Mouse (Mus musculus) stomach, embryonic 15.5 days (tissue): ENCODE measurements around the gene Thap3. TPM values are rescaled to one million over a fixed set of nuclear protein-coding genes. Genes with fewer than 3 reads are reported as not detected.

ENCODE experiments used
- ATAC-seq: fragments of 200-750 bp; cut with Nextera tagmentation; 2 replicates; pipeline ENCODE4 v1.8.0; 2017; ENCODE audit warnings: low read depth, moderate number of reproducible peaks, moderate TSS enrichment; ENCODE audit not compliant: insufficient read depth, low FRiP score
- H3K27ac ChIP-seq: fragments of 300-500 bp; sonication (generic); 2 replicates; pipeline ENCODE4 v1.5.1; 2015; ENCODE audit warnings: mild to moderate bottlenecking, inconsistent platforms
- H3K27me3 ChIP-seq: fragments of 300-500 bp; sonication (generic); replicated peaks from 2 replicates; pipeline ENCODE4 v1.6.1; 2015; ENCODE audit warnings: inconsistent platforms
- H3K36me3 ChIP-seq: fragments of 300-500 bp; sonication (generic); 2 replicates; pipeline ENCODE4 v1.6.1; 2015; ENCODE audit warnings: inconsistent platforms
- H3K4me1 ChIP-seq: fragments of 300-500 bp; sonication (generic); 2 replicates; pipeline ENCODE4 v1.6.1; 2015; ENCODE audit warnings: inconsistent platforms
- H3K4me2 ChIP-seq: fragments of 300-500 bp; sonication (generic); 2 replicates; pipeline ENCODE4 v1.6.1; 2015; ENCODE audit warnings: mild to moderate bottlenecking, inconsistent platforms
- H3K4me3 ChIP-seq: fragments of 300-500 bp; sonication (generic); replicated peaks from 2 replicates; pipeline ENCODE4 v1.5.1; 2015; ENCODE audit warnings: inconsistent platforms
- H3K9ac ChIP-seq: fragments of 300-500 bp; sonication (generic); 2 replicates; pipeline ENCODE4 v1.6.1; 2015; ENCODE audit warnings: inconsistent platforms
- H3K9me3 ChIP-seq: fragments of 300-500 bp; sonication (generic); 2 replicates; pipeline ENCODE4 v1.6.1; 2016; ENCODE audit warnings: inconsistent platforms
- WGBS: fragments of 180-500 bp; shearing (Covaris S2); methylation state at CpG from one replicate; pipeline ENCODE4 v1.1.7; 2015; 5-methylcytosine and 5-hydroxymethylcytosine counted together
- polyA plus RNA-seq: library from polyadenylated mRNA; unstranded; fragments of >200 nt; fragmentation: Nextera tagmentation; extraction: Ambion mirVana; gene quantifications from 2 replicates; pipeline ENCODE4 v1.2.1, GENCODE M21; 2015

The Thap3 gene
- polyA plus RNA-seq, 1 experiment from 2014 or later: 39.7 TPM

- Histone ChIP-seq H3K36me3 (peaks cover 19% of the 10 kb centered on the region; the same call in 1 of the 2 replicates), H3K27ac (no peak overlapping the region), H3K9ac (no peak overlapping the region), H3K4me2 (no peak overlapping the region), H3K27me3 (no peaks in the 10 kb centered on the region), H3K4me1 (0 out of 2 replicates have a peak, but pooled peaks cover 8% of the 10 kb centered on the region), H3K4me3 (no peak overlapping the region), H3K9me3 (no peaks in the 10 kb centered on the region)
- no peak for ATAC-seq
- WGBS: 75% methylated on average over 8 of the region's 8 CpGs
These were observed 8.1 kb downstream of the Thap3 start for GRCm38 (mm10) chr4:151980699-151981098.

DNA sequence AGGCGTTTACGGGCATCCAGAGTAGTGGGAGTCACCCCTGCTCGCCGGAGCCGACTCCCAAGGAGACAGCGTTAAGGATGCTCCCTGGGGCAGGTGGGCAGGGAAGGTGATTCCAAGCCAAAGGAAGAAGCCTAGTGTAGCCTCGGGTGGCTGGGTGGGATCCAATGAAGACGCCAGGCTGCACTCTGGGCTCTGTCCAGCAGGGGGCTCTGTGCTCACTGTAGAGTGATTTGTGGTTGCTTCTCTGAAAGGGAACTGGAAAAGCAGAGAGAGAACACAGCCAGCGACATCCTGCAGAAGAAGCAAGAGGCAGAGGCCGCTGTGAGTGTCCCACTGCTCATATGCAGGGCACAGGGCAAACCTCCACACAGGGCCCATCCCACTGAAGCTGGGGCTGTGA is 11.0 kb downstream of the Thap3 start:
- no peaks in the 10 kb centered on the region for H3K4me1 ChIP-seq
- peaks cover 38% of the 10 kb centered on the region for H3K36me3 ChIP-seq
- H3K9me3 ChIP-seq: no peaks in the 10 kb centered on the region
- no peaks in the 10 kb centered on the region for H3K27me3 ChIP-seq
- no peak overlapping the region for H3K9ac ChIP-seq
- no peak overlapping the region for H3K4me3 ChIP-seq
- H3K4me2 ChIP-seq: no peak overlapping the region
- WGBS: 40% methylated on average over 10 of the region's 10 CpGs
- no peak overlapping the region for H3K27ac ChIP-seq
- ATAC-seq: no peak

GRCm38 (mm10) chr4:151975441-151975840 is 13.4 kb downstream of the Thap3 start:
- no peaks in the 10 kb centered on the region for H3K27me3 ChIP-seq
- no peaks in the 10 kb centered on the region for H3K9me3 ChIP-seq
- H3K4me3 ChIP-seq: no peak overlapping the region
- H3K4me2 ChIP-seq: no peak overlapping the region
- no peak overlapping the region for H3K9ac ChIP-seq
- 89% methylated on average over 3 of the region's 3 CpGs for WGBS
- no peaks in the 10 kb centered on the region for H3K4me1 ChIP-seq
- H3K36me3 ChIP-seq: peaks cover 35% of the 10 kb centered on the region
- ATAC-seq: no peak
- no peak overlapping the region for H3K27ac ChIP-seq

DNA sequence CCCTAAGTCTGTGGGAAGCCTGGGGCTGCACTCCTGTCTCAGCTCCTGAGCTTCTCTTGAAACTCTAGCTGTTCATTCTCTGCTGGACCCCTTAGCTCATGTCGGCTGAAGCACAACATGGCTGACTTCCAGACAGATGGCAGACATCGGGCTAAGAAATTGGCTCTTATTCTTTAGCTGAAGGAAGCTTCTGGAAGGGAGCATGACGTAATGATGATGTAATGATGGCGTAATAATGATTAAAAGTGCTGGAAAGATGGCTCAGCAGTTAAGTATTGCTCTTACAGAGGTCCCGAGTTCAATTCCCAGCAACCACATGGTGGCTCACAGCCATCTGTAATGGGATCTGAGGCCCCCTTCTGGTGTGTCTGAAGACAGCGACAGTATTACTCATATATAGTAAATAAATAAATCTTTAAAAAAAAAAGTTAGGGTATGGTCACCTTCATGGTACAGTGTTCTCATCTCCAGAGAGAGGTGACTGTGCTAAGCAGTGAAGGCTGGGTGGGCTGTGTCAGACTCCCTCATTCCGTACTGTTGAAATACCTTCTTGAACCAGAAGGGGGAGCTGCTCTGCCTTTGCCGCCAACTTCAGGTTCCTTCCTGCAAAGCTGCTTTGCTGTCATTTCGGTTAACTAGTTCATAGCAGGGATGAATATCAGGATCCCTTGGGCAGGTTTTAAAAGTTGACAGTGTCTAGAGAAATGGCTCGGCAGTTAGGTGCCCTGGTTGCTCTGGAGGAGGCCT is 16.4 kb downstream of the Thap3 start:
- Histone ChIP-seq H3K27ac (no peak overlapping the region), H3K4me1 (no peaks in the 10 kb centered on the region), H3K4me2 (no peak overlapping the region), H3K9ac (no peak overlapping the region), H3K4me3 (no peak overlapping the region), H3K9me3 (no peaks in the 10 kb centered on the region), H3K27me3 (no peaks in the 10 kb centered on the region), H3K36me3 (peaks cover 44% of the 10 kb centered on the region)
- ATAC-seq: no peak
- 59% methylated on average over 10 of the region's 10 CpGs for WGBS

DNA sequence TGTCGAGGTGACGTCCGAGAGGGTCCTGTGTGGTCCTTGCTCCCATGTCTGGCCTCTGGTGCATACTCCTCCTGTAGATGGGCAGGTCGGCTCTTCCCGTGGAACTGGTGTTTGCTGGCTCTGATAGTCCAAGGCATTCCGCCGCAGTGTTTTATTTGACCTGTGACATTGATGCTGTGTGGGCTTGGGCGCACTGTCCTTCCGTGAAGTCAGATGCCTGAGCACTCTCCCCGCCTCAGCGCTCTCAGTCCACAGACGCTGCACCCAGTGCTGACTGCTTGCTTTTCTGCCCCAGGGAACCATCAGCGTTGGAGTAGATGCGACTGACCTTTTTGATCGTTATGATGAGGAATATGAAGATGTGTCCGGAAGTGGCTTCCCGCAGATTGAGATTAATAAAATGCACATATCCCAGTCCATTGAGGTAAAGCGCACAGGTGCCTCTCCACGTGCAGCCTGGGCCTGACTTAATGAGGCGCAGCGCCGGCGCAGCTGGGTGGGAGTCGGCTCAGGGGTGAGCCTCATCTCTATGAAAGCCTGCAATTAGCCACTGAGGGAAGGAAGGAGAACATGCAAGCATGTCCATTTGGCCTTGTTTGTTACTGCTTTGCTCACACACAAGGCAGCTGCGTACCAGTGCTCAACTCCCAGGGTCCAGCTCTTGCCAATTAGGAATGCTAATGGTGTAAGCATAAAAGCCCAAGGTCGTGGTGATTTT is 20.4 kb downstream of the Thap3 start:
- ATAC-seq: no peak
- no peak overlapping the region for H3K4me2 ChIP-seq
- H3K27ac ChIP-seq: no peak overlapping the region
- WGBS: 92% methylated on average over 26 of the region's 26 CpGs
- no peak overlapping the region for H3K4me3 ChIP-seq
- H3K9ac ChIP-seq: no peak overlapping the region
- no peaks in the 10 kb centered on the region for H3K4me1 ChIP-seq
- no peaks in the 10 kb centered on the region for H3K27me3 ChIP-seq
- H3K36me3 ChIP-seq: peaks cover 31% of the 10 kb centered on the region
- no peaks in the 10 kb centered on the region for H3K9me3 ChIP-seq

- no peak for ATAC-seq
- no peak overlapping the region for H3K9ac ChIP-seq
- H3K27ac ChIP-seq: no peak overlapping the region
- no peaks in the 10 kb centered on the region for H3K9me3 ChIP-seq
- peaks cover 30% of the 10 kb centered on the region for H3K36me3 ChIP-seq
- 0 out of 2 replicates have a peak, but pooled peaks cover 7% of the 10 kb centered on the region for H3K4me1 ChIP-seq
- H3K4me3 ChIP-seq: no peak overlapping the region
- H3K4me2 ChIP-seq: no peak overlapping the region
- no peaks in the 10 kb centered on the region for H3K27me3 ChIP-seq
- WGBS: 75% methylated on average over 3 of the region's 3 CpGs
These were observed 26.0 kb downstream of the Thap3 start for GRCm38 (mm10) chr4:151962817-151963216.

DNA sequence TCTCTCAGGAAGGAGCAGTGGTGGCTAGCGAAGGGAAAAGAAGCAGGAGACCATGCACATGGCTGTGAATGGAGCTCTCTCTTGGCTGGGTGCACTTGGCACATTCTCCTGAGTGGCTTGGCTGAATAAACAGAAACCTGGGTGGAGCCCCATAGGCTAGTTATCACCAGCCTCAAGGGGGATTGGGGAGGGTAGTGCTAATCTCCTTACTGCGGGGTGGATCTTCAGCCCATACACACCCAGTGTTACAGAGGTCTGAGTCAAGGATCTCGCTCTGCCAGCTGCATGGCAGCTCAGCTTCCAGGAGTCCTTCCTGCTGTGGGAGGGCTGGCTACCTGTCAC is 28.3 kb downstream of the Thap3 start:
- 0 out of 2 replicates have a peak, but pooled peaks cover 7% of the 10 kb centered on the region for H3K4me1 ChIP-seq
- 61% methylated on average over 3 of the region's 3 CpGs for WGBS
- H3K9ac ChIP-seq: no peak overlapping the region
- no peak overlapping the region for H3K4me2 ChIP-seq
- peak; percentile 95 for ATAC-seq
- H3K27me3 ChIP-seq: no peaks in the 10 kb centered on the region
- H3K4me3 ChIP-seq: no peak overlapping the region
- no peaks in the 10 kb centered on the region for H3K9me3 ChIP-seq
- H3K27ac ChIP-seq: peak overlapping the region; percentile 44; the same call in 1 of the 2 replicates
- peaks cover 33% of the 10 kb centered on the region for H3K36me3 ChIP-seq

GRCm38 (mm10) chr4:151959849-151960512 is 28.8 kb downstream of the Thap3 start:
- no peaks in the 10 kb centered on the region for H3K9me3 ChIP-seq
- H3K36me3 ChIP-seq: peaks cover 34% of the 10 kb centered on the region
- no peak for ATAC-seq
- no peak overlapping the region for H3K9ac ChIP-seq
- WGBS: 86% methylated on average over 11 of the region's 11 CpGs
- no peaks in the 10 kb centered on the region for H3K27me3 ChIP-seq
- peak overlapping the region; percentile 44; the same call in 1 of the 2 replicates for H3K27ac ChIP-seq
- 0 out of 2 replicates have a peak, but pooled peaks cover 7% of the 10 kb centered on the region for H3K4me1 ChIP-seq
- H3K4me3 ChIP-seq: no peak overlapping the region
- no peak overlapping the region for H3K4me2 ChIP-seq

DNA sequence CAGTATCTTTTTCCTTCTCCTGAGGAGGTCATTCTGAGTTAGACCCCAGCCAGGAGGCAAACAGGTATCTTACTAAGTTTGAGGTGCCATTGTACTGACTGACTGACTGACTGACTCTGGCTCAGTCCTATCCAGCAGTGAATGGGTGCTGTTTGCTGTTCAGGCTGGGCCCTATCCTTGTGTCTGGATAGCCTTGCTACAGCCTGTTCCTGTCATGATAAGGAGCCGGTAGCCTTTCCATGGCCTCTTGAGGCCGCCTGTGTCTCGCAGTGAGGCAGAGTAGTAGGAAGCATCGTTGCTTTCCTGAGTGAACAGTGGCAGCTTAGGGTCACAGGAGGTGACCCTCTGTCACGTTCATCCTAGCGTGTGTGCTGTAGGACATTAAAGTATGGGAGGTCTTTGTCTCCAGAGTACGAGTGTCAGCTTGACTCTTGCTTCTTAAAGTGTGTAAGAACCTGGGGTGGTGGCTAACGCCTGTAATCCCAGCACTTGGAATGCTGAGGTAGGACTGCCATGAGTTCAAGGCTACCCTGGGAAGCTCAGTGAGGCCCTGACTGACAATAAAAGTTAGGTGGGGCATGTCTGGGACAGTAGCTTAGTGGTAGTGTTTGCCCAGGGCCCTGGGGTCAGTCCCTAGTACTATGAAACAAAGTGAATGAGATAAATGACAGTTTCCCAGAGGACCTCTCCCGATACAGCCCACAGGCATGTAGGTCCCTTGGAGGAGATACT is 31.0 kb downstream of the Thap3 start:
- H3K4me2 ChIP-seq: no peak overlapping the region
- H3K4me1 ChIP-seq: 0 out of 2 replicates have a peak, but pooled peaks cover 7% of the 10 kb centered on the region
- peaks cover 36% of the 10 kb centered on the region for H3K36me3 ChIP-seq
- H3K9ac ChIP-seq: no peak overlapping the region
- H3K4me3 ChIP-seq: no peak overlapping the region
- 78% methylated on average over 9 of the region's 9 CpGs for WGBS
- H3K27me3 ChIP-seq: no peaks in the 10 kb centered on the region
- ATAC-seq: peak; percentile 81
- no peaks in the 10 kb centered on the region for H3K9me3 ChIP-seq
- H3K27ac ChIP-seq: no peak overlapping the region

GRCm38 (mm10) chr4:151955791-151956190 is 33.0 kb downstream of the Thap3 start:
- H3K9ac ChIP-seq: no peak overlapping the region
- no peak overlapping the region for H3K4me2 ChIP-seq
- peaks cover 44% of the 10 kb centered on the region for H3K36me3 ChIP-seq
- 0 out of 2 replicates have a peak, but pooled peaks cover 6% of the 10 kb centered on the region for H3K4me1 ChIP-seq
- H3K4me3 ChIP-seq: no peak overlapping the region
- H3K9me3 ChIP-seq: no peaks in the 10 kb centered on the region
- WGBS: 91% methylated on average over 1 of the region's 1 CpGs
- ATAC-seq: no peak
- no peak overlapping the region for H3K27ac ChIP-seq
- H3K27me3 ChIP-seq: no peaks in the 10 kb centered on the region

GRCm38 (mm10) chr4:151953209-151953608 is 35.6 kb downstream of the Thap3 start:
- Histone ChIP-seq H3K9ac (no peak overlapping the region), H3K36me3 (peaks cover 39% of the 10 kb centered on the region), H3K27me3 (no peaks in the 10 kb centered on the region), H3K4me3 (no peak overlapping the region), H3K4me1 (no peaks in the 10 kb centered on the region), H3K4me2 (no peak overlapping the region), H3K27ac (no peak overlapping the region), H3K9me3 (no peaks in the 10 kb centered on the region)
- ATAC-seq: no peak
- 69% methylated on average over 6 of the region's 6 CpGs for WGBS
